In genomic region chr12:81958351-81958750, GRCm38 (mm10) we compare ENCODE assay signal across 19 mouse cellular contexts.
DNase-seq lines count a peak whose midpoint lies in the region; ATAC-seq lines count a peak whose summit lies in the region.
"Had no signal": no experiment of that assay in that cellular context is flagged by ENCODE, and none has a peak within 500 bp of the region (broad histone marks: within the 10 kb centered on the region; RNA-seq: fewer than 3 reads in every experiment).

No protein-coding gene starts in this region.

- intact Hi-C loops in heart, postnatal 36 days (cut with DNase I), result no loop called here
- intact Hi-C loops in heart, postnatal 10 days (cut with DNase I), result no loop called here

- no peak for ATAC-seq in erythroid progenitor cell, adult 5-6 weeks (replicated peaks; ENCODE audit: low FRiP score, poor library complexity, severe bottlenecking)
- ATAC-seq: activated CD4-positive, CD25-positive, alpha-beta regulatory T cell, adult 4 months; forebrain, embryonic 15.5 days had no signal

- DNase-seq in adrenal gland, adult (ENCODE audit: inconsistent age in 2 of 2, low spot score in 1 of 2), result peak; percentile 56 to 71
- DNase-seq in adrenal gland, adult 8-10 months, result no peak
- DNase-seq in heart, adult 11 months, result peak; percentile 87
- no peak for DNase-seq in heart, postnatal 36 days
- DNase-seq in adrenal gland, postnatal 14 days, result peak; percentile 39
- DNase-seq in heart, postnatal 10 days, result peak; percentile 57 to 70
- DNase-seq: cerebellum, adult 11-12 months; cerebellum, adult 9-11 months; embryo, embryonic 11 days; kidney, adult 11 months; kidney, postnatal 25 days; lung, embryonic 14.5 days; lung, postnatal 14 days; midbrain, embryonic 14.5 days; spleen, adult 18-20 months; thymus, postnatal 14 days had no signal

Comparison
In these comparisons a context has a peak if more than half of its experiments do, and no peak if none do; other contexts are left out.
1. DNase-seq: peak in adrenal gland, adult (2 of 2), heart, adult 11 months (single experiment), adrenal gland, postnatal 14 days (single experiment) and heart, postnatal 10 days (2 of 2); none in adrenal gland, adult 8-10 months (single experiment) and heart, postnatal 36 days (0 of 2).